Mouse (Mus musculus) heart, adult 2 months (tissue): ENCODE measurements around the gene Atp1a2.

Experiments used
- CTCF ChIP-seq: fragments of 200-600 bp; IDR thresholded peaks from 2 replicates; pipeline ENCODE4 v1.8.1; 2022; ENCODE audit warnings: antibody characterized with exemption, mild to moderate bottlenecking, moderate library complexity
- EP300 ChIP-seq: fragments of 200-500 bp; IDR thresholded peaks from 2 replicates; pipeline ENCODE4 v1.6.1; 2011; ENCODE audit warnings: low read depth, low read length, control low read depth; ENCODE audit not compliant: insufficient read depth
- POLR2A ChIP-seq: fragments of 200-500 bp; IDR thresholded peaks from 2 replicates; pipeline ENCODE4 v1.6.1; 2011; ENCODE audit warnings: mild to moderate bottlenecking, low read depth, low read length, control low read depth; ENCODE audit not compliant: insufficient read depth

- peak; percentile 67 for TF ChIP-seq CTCF
- peak; percentile 73 for TF ChIP-seq POLR2A
- peak; percentile 100 for TF ChIP-seq EP300
These were observed 12.0 kb upstream of the Atp1a2 start for GRCm38 (mm10) chr1:172309699-172310398.
